Mouse (Mus musculus) layer of hippocampus, adult 8-10 months (tissue): ENCODE data around the gene Ccna1. TPM values are rescaled to one million over a fixed set of nuclear protein-coding genes. Genes with fewer than 3 reads are reported as not detected.

Experiments
- DNase-seq, 2 experiments: peaks; one replicate each; pipeline ENCODE4 v3.0.0; 2022; ENCODE audit warnings: low spot score in 2 of 2
- total RNA-seq, 4 experiments: library from RNA; stranded (reverse); gene quantifications; 2 replicates each; pipeline ENCODE4 v1.2.4; 2022

Gene Ccna1
- total RNA-seq, 4 experiments from 2014 or later, result 2.1 to 4.2 (median 2.6) TPM

- no peak for DNase-seq
Observed at GRCm38 (mm10) chr3:55065738-55066665, 10.7 kb upstream of the Ccna1 start.

- peak; percentile 65 to 71 for DNase-seq
Observed at GRCm38 (mm10) chr3:55064396-55064795, 9.1 kb upstream of the Ccna1 start.

- DNase-seq, result no peak
Observed at GRCm38 (mm10) chr3:55062653-55063052, 7.4 kb upstream of the Ccna1 start.

GRCm38 (mm10) chr3:55056376-55056775 lies 1.1 kb upstream of the Ccna1 start:
- no peak for DNase-seq

GRCm38 (mm10) chr3:55055747-55056120 lies 433 bp upstream of the Ccna1 start:
- no peak for DNase-seq

- no peak for DNase-seq
Observed at GRCm38 (mm10) chr3:55054231-55054630, 1.1 kb downstream of the Ccna1 start.

GRCm38 (mm10) chr3:55044601-55045370 lies 10.5 kb downstream of the Ccna1 start:
- DNase-seq, result peak; percentile 18 to 32

GRCm38 (mm10) chr3:55037608-55038007 lies 17.7 kb downstream of the Ccna1 start:
- DNase-seq, result no peak

GRCm38 (mm10) chr3:55027271-55027840 lies 27.9 kb downstream of the Ccna1 start:
- DNase-seq, result no peak

GRCm38 (mm10) chr3:55025502-55025901 lies 29.8 kb downstream of the Ccna1 start:
- DNase-seq, result no peak

GRCm38 (mm10) chr3:55023347-55023746 lies 32.0 kb downstream of the Ccna1 start:
- no peak for DNase-seq

- no peak for DNase-seq
Observed at GRCm38 (mm10) chr3:55022247-55022646, 33.1 kb downstream of the Ccna1 start.

GRCm38 (mm10) chr3:55012536-55012935 lies 42.8 kb downstream of the Ccna1 start:
- no peak for DNase-seq

- DNase-seq, result no peak
Observed at GRCm38 (mm10) chr3:55011681-55012080, 43.6 kb downstream of the Ccna1 start.

GRCm38 (mm10) chr3:55008965-55009741 lies 46.1 kb downstream of the Ccna1 start:
- DNase-seq, result no peak

GRCm38 (mm10) chr3:55004036-55004435 lies 51.3 kb downstream of the Ccna1 start:
- peak in 1 of 2 experiments; percentile 41 for DNase-seq

GRCm38 (mm10) chr3:55001677-55002076 lies 53.6 kb downstream of the Ccna1 start:
- no peak for DNase-seq
